ENCODE assay signal across 17 mouse cellular contexts in genomic region chr19:31630899-31631869, GRCm38 (mm10).
A peak's percentile ranks its signal among the peaks of the same experiment; 100 is the strongest.
DNase-seq lines count a peak whose midpoint lies in the region; ATAC-seq lines count a peak whose summit lies in the region.
"Had no signal": no experiment of that assay in that cellular context is flagged by ENCODE, and none has a peak within 500 bp of the region (broad histone marks: within the 10 kb centered on the region; RNA-seq: fewer than 3 reads in every experiment).

No protein-coding gene starts in this region.

- H3K36me3 ChIP-seq in intestine, embryonic 14.5 days (ENCODE audit: control insufficient read depth, insufficient read depth, low read length): no peaks in the 10 kb centered on the region
- H3K36me3 ChIP-seq in intestine, embryonic 16.5 days (ENCODE audit: control insufficient read depth, insufficient read depth, low read length): no peaks in the 10 kb centered on the region
- no peaks in the 10 kb centered on the region for H3K36me3 ChIP-seq in forebrain, embryonic 11.5 days (ENCODE audit: control insufficient read depth, insufficient read depth, low read length)
- no peaks in the 10 kb centered on the region for H3K36me3 ChIP-seq in midbrain, embryonic 13.5 days
- H3K36me3 ChIP-seq in heart, embryonic 10.5 days: no peaks in the 10 kb centered on the region
- no peaks in the 10 kb centered on the region for H3K36me3 ChIP-seq in heart, embryonic 11.5 days (ENCODE audit: control insufficient read depth, insufficient read depth, low read length)
- H3K36me3 ChIP-seq: embryonic facial prominence, embryonic 13.5 days; limb, embryonic 13.5 days; liver, embryonic 15.5 days had no signal

- 80% methylated on average over 8 of the region's 8 CpGs for WGBS in intestine, embryonic 14.5 days
- 76% methylated on average over 8 of the region's 8 CpGs for WGBS in intestine, embryonic 16.5 days
- 35% methylated on average over 8 of the region's 8 CpGs for WGBS in forebrain, embryonic 11.5 days
- 25% methylated on average over 8 of the region's 8 CpGs for WGBS in midbrain, embryonic 13.5 days
- WGBS in heart, embryonic 10.5 days: 81% methylated on average over 8 of the region's 8 CpGs
- 82% methylated on average over 8 of the region's 8 CpGs for WGBS in heart, embryonic 11.5 days (ENCODE audit: insufficient replicate concordance)

- H3K4me3 ChIP-seq in intestine, embryonic 14.5 days (ENCODE audit: low read depth, low read length): no peak overlapping the region
- no peak overlapping the region for H3K4me3 ChIP-seq in intestine, embryonic 16.5 days (ENCODE audit: low read length)
- no peak overlapping the region for H3K4me3 ChIP-seq in forebrain, embryonic 11.5 days (ENCODE audit: low read depth, low read length)
- H3K4me3 ChIP-seq in midbrain, embryonic 13.5 days (replicated peaks): no peak overlapping the region
- H3K4me3 ChIP-seq in heart, embryonic 10.5 days: no peak overlapping the region
- H3K4me3 ChIP-seq in heart, embryonic 11.5 days (ENCODE audit: low read depth, low read length): no peak overlapping the region
- H3K4me3 ChIP-seq: embryonic facial prominence, embryonic 13.5 days; heart, adult 2 months; limb, embryonic 13.5 days; liver, embryonic 15.5 days had no signal

- DNase-seq in intestine, embryonic 14.5 days (ENCODE audit: low spot score): peak; percentile 36
- peak; percentile 37 for DNase-seq in Muller cell, postnatal 12 days (ENCODE audit: inconsistent ontology term)
- no peak for DNase-seq in forebrain, embryonic 11.5 days (ENCODE audit: low spot score)
- DNase-seq in heart, embryonic 10.5 days (ENCODE audit: low spot score): no peak
- DNase-seq: adrenal gland, adult 2 months; cerebellum, adult 9-11 months; gastrocnemius, postnatal 14 days; heart, adult 2 months; kidney, adult 11 months had no signal

- no peak overlapping the region for H3K9ac ChIP-seq in intestine, embryonic 14.5 days (ENCODE audit: low read length)
- H3K9ac ChIP-seq in intestine, embryonic 16.5 days (ENCODE audit: low read depth, low read length): no peak overlapping the region
- H3K9ac ChIP-seq in forebrain, embryonic 11.5 days (ENCODE audit: low read length): no peak overlapping the region
- no peak overlapping the region for H3K9ac ChIP-seq in midbrain, embryonic 13.5 days (replicated peaks)
- H3K9ac ChIP-seq in heart, embryonic 11.5 days (ENCODE audit: low read depth, low read length): no peak overlapping the region
- H3K9ac ChIP-seq: embryonic facial prominence, embryonic 13.5 days; limb, embryonic 13.5 days; liver, embryonic 15.5 days had no signal

- H3K27ac ChIP-seq in intestine, embryonic 14.5 days (ENCODE audit: low read depth): no peak overlapping the region
- H3K27ac ChIP-seq in intestine, embryonic 16.5 days (ENCODE audit: low read length): no peak overlapping the region
- no peak overlapping the region for H3K27ac ChIP-seq in forebrain, embryonic 11.5 days (ENCODE audit: low read depth, low read length)
- H3K27ac ChIP-seq in midbrain, embryonic 13.5 days: no peak overlapping the region
- H3K27ac ChIP-seq in heart, embryonic 10.5 days: no peak overlapping the region
- no peak overlapping the region for H3K27ac ChIP-seq in heart, embryonic 11.5 days (ENCODE audit: low read depth, low read length)
- H3K27ac ChIP-seq: embryonic facial prominence, embryonic 13.5 days; heart, adult 2 months; kidney, postnatal 0 days; limb, embryonic 13.5 days; liver, embryonic 15.5 days; macrophage had no signal

- H3K27me3 ChIP-seq in intestine, embryonic 14.5 days (replicated peaks; ENCODE audit: control insufficient read depth, insufficient read depth, low read length): no peaks in the 10 kb centered on the region
- no peaks in the 10 kb centered on the region for H3K27me3 ChIP-seq in intestine, embryonic 16.5 days (replicated peaks; ENCODE audit: control insufficient read depth, insufficient read depth, low read length)
- no peaks in the 10 kb centered on the region for H3K27me3 ChIP-seq in forebrain, embryonic 11.5 days (ENCODE audit: control insufficient read depth, insufficient read depth, low read length)
- no peaks in the 10 kb centered on the region for H3K27me3 ChIP-seq in midbrain, embryonic 13.5 days
- no peaks in the 10 kb centered on the region for H3K27me3 ChIP-seq in heart, embryonic 10.5 days (ENCODE audit: insufficient read depth, poor library complexity, severe bottlenecking)
- H3K27me3 ChIP-seq in heart, embryonic 11.5 days (ENCODE audit: control insufficient read depth, insufficient read depth, low read length): no peaks in the 10 kb centered on the region
- H3K27me3 ChIP-seq: embryonic facial prominence, embryonic 13.5 days; limb, embryonic 13.5 days; liver, embryonic 15.5 days had no signal

- H3K9me3 ChIP-seq in intestine, embryonic 14.5 days (ENCODE audit: control insufficient read depth, low read length): no peaks in the 10 kb centered on the region
- no peaks in the 10 kb centered on the region for H3K9me3 ChIP-seq in intestine, embryonic 16.5 days (ENCODE audit: control insufficient read depth, low read length)
- H3K9me3 ChIP-seq in forebrain, embryonic 11.5 days (ENCODE audit: control insufficient read depth, low read length): no peaks in the 10 kb centered on the region
- no peaks in the 10 kb centered on the region for H3K9me3 ChIP-seq in midbrain, embryonic 13.5 days
- H3K9me3 ChIP-seq in heart, embryonic 10.5 days: no peaks in the 10 kb centered on the region
- H3K9me3 ChIP-seq in heart, embryonic 11.5 days (replicated peaks; ENCODE audit: control insufficient read depth, low read length): no peaks in the 10 kb centered on the region
- H3K9me3 ChIP-seq: embryonic facial prominence, embryonic 13.5 days; limb, embryonic 13.5 days; liver, embryonic 15.5 days had no signal

- no peak for ATAC-seq in intestine, embryonic 14.5 days (replicated peaks; ENCODE audit: low FRiP score, low TSS enrichment, low read depth)
- no peak for ATAC-seq in intestine, embryonic 16.5 days
- ATAC-seq in forebrain, embryonic 11.5 days (replicated peaks; ENCODE audit: low FRiP score): peak; percentile 56
- ATAC-seq in midbrain, embryonic 13.5 days: peak; percentile 70
- ATAC-seq in heart, embryonic 11.5 days (replicated peaks; ENCODE audit: insufficient number of reproducible peaks, low FRiP score, low TSS enrichment): no peak

- H3K4me1 ChIP-seq in intestine, embryonic 14.5 days (replicated peaks; ENCODE audit: control insufficient read depth, insufficient read depth, low read length): no peaks in the 10 kb centered on the region
- no peaks in the 10 kb centered on the region for H3K4me1 ChIP-seq in intestine, embryonic 16.5 days (ENCODE audit: control insufficient read depth, insufficient read depth, low read length)
- 0 out of 2 replicates have a peak, but pooled peaks cover 6% of the 10 kb centered on the region for H3K4me1 ChIP-seq in forebrain, embryonic 11.5 days (replicated peaks; ENCODE audit: control insufficient read depth, insufficient read depth, low read length)
- peaks cover 12% of the 10 kb centered on the region for H3K4me1 ChIP-seq in midbrain, embryonic 13.5 days (replicated peaks)
- no peaks in the 10 kb centered on the region for H3K4me1 ChIP-seq in heart, embryonic 10.5 days
- no peaks in the 10 kb centered on the region for H3K4me1 ChIP-seq in heart, embryonic 11.5 days (ENCODE audit: control insufficient read depth, insufficient read depth, low read length)
- H3K4me1 ChIP-seq: embryonic facial prominence, embryonic 13.5 days; limb, embryonic 13.5 days; liver, embryonic 15.5 days had no signal

- no peak overlapping the region for H3K4me2 ChIP-seq in intestine, embryonic 14.5 days (ENCODE audit: low read length)
- H3K4me2 ChIP-seq in intestine, embryonic 16.5 days (ENCODE audit: low read depth, low read length): no peak overlapping the region
- H3K4me2 ChIP-seq in forebrain, embryonic 11.5 days (ENCODE audit: low read depth, low read length, severe bottlenecking): no peak overlapping the region
- H3K4me2 ChIP-seq in midbrain, embryonic 13.5 days (replicated peaks): no peak overlapping the region
- no peak overlapping the region for H3K4me2 ChIP-seq in heart, embryonic 11.5 days
- H3K4me2 ChIP-seq: embryonic facial prominence, embryonic 13.5 days; limb, embryonic 13.5 days; liver, embryonic 15.5 days had no signal

Comparison
In these comparisons a context has a peak if more than half of its experiments do, and no peak if none do; other contexts are left out.
1. ATAC-seq: peak in forebrain, embryonic 11.5 days (single experiment) and midbrain, embryonic 13.5 days (single experiment); none in intestine, embryonic 14.5 days (single experiment), intestine, embryonic 16.5 days (single experiment) and heart, embryonic 11.5 days (single experiment).
2. DNase-seq: peak in intestine, embryonic 14.5 days (single experiment) and Muller cell, postnatal 12 days (single experiment); none in forebrain, embryonic 11.5 days (single experiment) and heart, embryonic 10.5 days (single experiment).